Mouse (Mus musculus) myocyte (in vitro differentiated cells): ENCODE data around the gene Phf11a. TPM values are rescaled to one million over a fixed set of nuclear protein-coding genes. Genes with fewer than 3 reads are reported as not detected.
"Not testable (repeated sequence)": the region's sequence is repeated elsewhere in the genome, so short reads cannot be mapped to it uniquely, and the experiment has no call there.

Experiments used
- H3K27me3 ChIP-seq: one replicate; pipeline ENCODE4 v1.6.1; 2011; ENCODE audit not compliant: control insufficient read depth, insufficient read depth, insufficient read length
- H3K36me3 ChIP-seq: one replicate; pipeline ENCODE4 v1.6.1; 2011; ENCODE audit not compliant: control insufficient read depth, insufficient read depth
- H3K4me2 ChIP-seq: one replicate; pipeline ENCODE4 v1.6.1; 2011; ENCODE audit warnings: low read depth, control low read depth
- H3K4me3 ChIP-seq: one replicate; pipeline ENCODE4 v1.5.1; 2011; ENCODE audit warnings: mild to moderate bottlenecking, control low read depth, moderate library complexity
- H3K79me2 ChIP-seq: one replicate; pipeline ENCODE4 v1.6.1; 2011; ENCODE audit not compliant: control insufficient read depth, insufficient read depth
- H3ac ChIP-seq: one replicate; pipeline ENCODE4 v1.6.1; 2011; ENCODE audit not compliant: control insufficient read depth, insufficient read length
- CEBPB ChIP-seq: IDR thresholded peaks from 2 replicates; pipeline ENCODE4 v1.6.1; 2011; ENCODE audit warnings: mild to moderate bottlenecking, moderate library complexity; ENCODE audit not compliant: poor library complexity, insufficient read depth, severe bottlenecking
- E2F4 ChIP-seq: IDR thresholded peaks from one replicate; pipeline ENCODE4 v1.6.1; 2011; ENCODE audit warnings: mild to moderate bottlenecking, control low read depth, moderate library complexity; ENCODE audit not compliant: insufficient read depth
- MAX ChIP-seq: IDR thresholded peaks from one replicate; pipeline ENCODE4 v1.6.1; 2011; ENCODE audit warnings: low read depth, mild to moderate bottlenecking, control low read depth
- MYOD1 ChIP-seq, 3 experiments: IDR thresholded peaks; one replicate each; pipeline ENCODE4 v1.6.1; 2011; ENCODE audit warnings: control low read depth in 2 of 3, low read depth in 2 of 3, mild to moderate bottlenecking in 2 of 3, moderate library complexity in 1 of 3; ENCODE audit not compliant: insufficient read length in 2 of 3, control insufficient read depth in 1 of 3
- MYOG ChIP-seq, 3 experiments: IDR thresholded peaks; one replicate each; pipeline ENCODE4 v1.6.1; 2011; ENCODE audit warnings: control low read depth in 2 of 3, low read depth in 2 of 3, mild to moderate bottlenecking in 2 of 3; ENCODE audit not compliant: insufficient read length in 2 of 3, control insufficient read depth in 1 of 3, insufficient read depth in 1 of 3
- POLR2A ChIP-seq: IDR thresholded peaks from one replicate; pipeline ENCODE4 v1.6.1; 2011; ENCODE audit warnings: low read depth, mild to moderate bottlenecking, control low read depth, moderate library complexity; ENCODE audit not compliant: insufficient read length
- POLR2AphosphoS2 ChIP-seq: IDR thresholded peaks from one replicate; pipeline ENCODE4 v1.6.1; 2011; ENCODE audit warnings: low read depth, control low read depth; ENCODE audit not compliant: insufficient read length
- REST ChIP-seq: IDR thresholded peaks from one replicate; pipeline ENCODE4 v1.6.1; 2011; ENCODE audit warnings: mild to moderate bottlenecking, control low read depth, moderate library complexity; ENCODE audit not compliant: insufficient read depth, insufficient read length
- SRF ChIP-seq: IDR thresholded peaks from one replicate; pipeline ENCODE4 v1.6.1; 2011; ENCODE audit warnings: low read depth; ENCODE audit not compliant: control insufficient read depth, insufficient read length
- TCF12 ChIP-seq: IDR thresholded peaks from one replicate; pipeline ENCODE4 v1.6.1; 2011; ENCODE audit warnings: mild to moderate bottlenecking, control low read depth; ENCODE audit not compliant: poor library complexity, insufficient read depth, severe bottlenecking
- TCF3 ChIP-seq: IDR thresholded peaks from one replicate; pipeline ENCODE4 v1.6.1; 2011; ENCODE audit warnings: low read depth, control low read depth; ENCODE audit not compliant: insufficient read length
- USF1 ChIP-seq: IDR thresholded peaks from one replicate; pipeline ENCODE4 v1.6.1; 2011; ENCODE audit warnings: low read depth, mild to moderate bottlenecking, control low read depth, moderate library complexity
- polyA plus RNA-seq: library from polyadenylated mRNA; unstranded; fragments of >200 nt; fragmentation: generic; extraction: Trizol; gene quantifications from one replicate; pipeline ENCODE4 v1.2.1, GENCODE M21; 2012; ENCODE audit warnings: missing spikeins

The Phf11a gene
- polyA plus RNA-seq, 1 experiment, result not detected

- no peak within 1 kb of the TSS for H3K4me3 ChIP-seq
- H3K36me3 ChIP-seq, result no peaks in the 10 kb centered on the region
- TF ChIP-seq MYOG (IDR thresholded peaks at IDR 0.05; ENCODE audit: control insufficient read depth in 1 of 3, insufficient read depth in 1 of 3, insufficient read length in 2 of 3, low read depth in 2 of 3) (no peak), SRF (no peak), TCF12 (no peak), POLR2AphosphoS2 (no peak), REST (no peak), E2F4 (no peak), MAX (no peak), CEBPB (no peak), MYOD1 (IDR thresholded peaks at IDR 0.05; ENCODE audit: control insufficient read depth in 1 of 3, insufficient read length in 2 of 3, low read depth in 2 of 3) (no peak), USF1 (no peak), POLR2A (no peak), TCF3 (no peak)
- H3K27me3 ChIP-seq, result no peaks in the 10 kb centered on the region
- no peaks in the 10 kb centered on the region for H3K79me2 ChIP-seq
- no peak within 1 kb of the TSS for H3ac ChIP-seq
- H3K4me2 ChIP-seq, result peak within 1 kb of the TSS; percentile 34
Observed at GRCm38 (mm10) chr14:59260056-59260455, 37.3 kb downstream of the Phf11a start, which contains the start of gene Gm6904. TSS of gene Gm6904 (minus strand) at chr14:59260216.

GRCm38 (mm10) chr14:59255861-59256260, 41.5 kb downstream of the Phf11a start:
- H3K4me3 ChIP-seq, H3K36me3 ChIP-seq, H3K79me2 ChIP-seq, H3ac ChIP-seq, H3K4me2 ChIP-seq, H3K27me3 ChIP-seq: not testable (repeated sequence)

GRCm38 (mm10) chr14:59250350-59250749, 47.0 kb downstream of the Phf11a start:
- not testable (repeated sequence) for H3ac ChIP-seq, H3K27me3 ChIP-seq, H3K36me3 ChIP-seq, H3K4me3 ChIP-seq, H3K4me2 ChIP-seq, H3K79me2 ChIP-seq

- no peak overlapping the region for H3ac ChIP-seq
- TF ChIP-seq REST (no peak), TCF12 (no peak), E2F4 (no peak), MAX (no peak), SRF (no peak), USF1 (no peak), MYOG (IDR thresholded peaks at IDR 0.05; ENCODE audit: control insufficient read depth in 1 of 3, insufficient read depth in 1 of 3, insufficient read length in 2 of 3, low read depth in 2 of 3) (no peak), POLR2AphosphoS2 (no peak), CEBPB (no peak), POLR2A (no peak), MYOD1 (IDR thresholded peaks at IDR 0.05; ENCODE audit: control insufficient read depth in 1 of 3, insufficient read length in 2 of 3, low read depth in 2 of 3) (no peak), TCF3 (no peak)
- H3K4me3 ChIP-seq, result no peak overlapping the region
- H3K79me2 ChIP-seq, result no peaks in the 10 kb centered on the region
- H3K4me2 ChIP-seq, result no peak overlapping the region
- peaks cover 2% of the 10 kb centered on the region for H3K36me3 ChIP-seq
- no peaks in the 10 kb centered on the region for H3K27me3 ChIP-seq
Observed at GRCm38 (mm10) chr14:59233635-59234034, 63.7 kb downstream of the Phf11a start.

- no peak overlapping the region for H3ac ChIP-seq
- TF ChIP-seq TCF12 (no peak), REST (no peak), SRF (no peak), E2F4 (no peak), MAX (no peak), USF1 (no peak), CEBPB (no peak), TCF3 (no peak), MYOD1 (IDR thresholded peaks at IDR 0.05; ENCODE audit: control insufficient read depth in 1 of 3, insufficient read length in 2 of 3, low read depth in 2 of 3) (peak in 2 of 3 experiments; percentile 39 to 54), POLR2AphosphoS2 (no peak), MYOG (IDR thresholded peaks at IDR 0.05; ENCODE audit: control insufficient read depth in 1 of 3, insufficient read depth in 1 of 3, insufficient read length in 2 of 3, low read depth in 2 of 3) (peak in 2 of 3 experiments; percentile 11 to 87), POLR2A (no peak)
- H3K27me3 ChIP-seq, result no peaks in the 10 kb centered on the region
- no peak overlapping the region for H3K4me3 ChIP-seq
- H3K36me3 ChIP-seq, result peaks cover 10% of the 10 kb centered on the region
- no peaks in the 10 kb centered on the region for H3K79me2 ChIP-seq
- no peak overlapping the region for H3K4me2 ChIP-seq
Observed at GRCm38 (mm10) chr14:59232003-59232402, 65.3 kb downstream of the Phf11a start.
